Mouse (Mus musculus): ENCODE results near the gene Ttll5. TPM values are rescaled to one million over a fixed set of nuclear protein-coding genes. Genes with fewer than 3 reads are reported as not detected.

Ttll5 gene
- total and polyA plus RNA-seq, 2 experiments from 2014 or later = 10.4 to 23.9 TPM

DNA sequence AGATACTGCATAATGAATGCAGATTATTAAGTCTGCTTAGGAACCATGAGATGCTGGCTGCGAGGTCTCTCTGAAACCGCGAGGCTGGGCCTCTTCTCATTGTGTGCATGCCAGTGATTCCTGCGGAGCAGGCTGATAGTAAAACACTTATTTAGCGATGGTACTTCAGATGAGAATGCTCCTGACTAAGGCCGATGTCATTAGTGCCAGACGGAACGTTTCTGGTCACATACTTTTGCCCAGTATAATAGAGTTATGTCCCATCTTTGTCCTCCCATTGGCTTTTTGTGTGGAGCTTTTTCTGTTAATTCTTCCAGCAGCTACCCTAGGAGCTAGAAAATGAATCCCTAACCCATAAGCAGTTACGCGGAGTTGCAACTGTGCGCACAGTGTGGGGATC, 273.3 kb downstream of the Ttll5 start:
- Histone ChIP-seq H3K4me3 (ENCODE audit: low read length) (no peak overlapping the region), H3K9ac (replicated peaks; ENCODE audit: low read length) (no peak overlapping the region), H3K27ac (no peak overlapping the region), H3K4me2 (ENCODE audit: low read depth, low read length) (no peak overlapping the region), H3K4me1 (ENCODE audit: insufficient read depth, low read length) (no peaks in the 10 kb centered on the region), H3K36me3 (ENCODE audit: insufficient read depth, low read length) (no peaks in the 10 kb centered on the region), H3K9me3 (ENCODE audit: low read length) (no peaks in the 10 kb centered on the region), H3K27me3 (ENCODE audit: insufficient read depth, low read length) (no peaks in the 10 kb centered on the region)
- 55% methylated on average over 11 of the region's 11 CpGs for WGBS
- ATAC-seq = no peak
- no peak for TF ChIP-seq CTCF (IDR thresholded peaks at IDR 0.05; ENCODE audit: low read depth)
- DNase-seq (ENCODE audit: low spot score) = no peak

DNA sequence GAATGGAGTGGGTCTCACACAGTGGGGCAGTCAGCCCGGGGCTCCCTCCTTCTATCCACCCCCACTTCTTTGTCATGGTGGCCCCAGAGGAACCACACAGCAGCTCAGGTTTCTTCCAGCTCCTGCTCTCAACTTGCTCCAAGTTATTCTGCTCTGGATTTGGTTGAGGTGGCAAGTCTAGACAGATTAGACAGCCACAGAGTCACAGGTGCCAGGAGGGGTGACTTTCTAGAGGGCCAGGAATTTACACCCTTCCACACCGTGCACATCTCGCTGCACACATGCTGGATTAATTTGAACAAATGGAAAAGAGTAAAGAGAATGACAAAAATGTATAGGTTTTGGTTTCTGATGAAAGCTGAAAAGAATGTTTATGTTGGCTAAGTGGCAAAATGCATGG, 276.3 kb downstream of the Ttll5 start:
- Histone ChIP-seq H3K4me2 (ENCODE audit: low read depth, low read length) (no peak overlapping the region), H3K4me1 (ENCODE audit: insufficient read depth, low read length) (no peaks in the 10 kb centered on the region), H3K9ac (replicated peaks; ENCODE audit: low read length) (no peak overlapping the region), H3K36me3 (ENCODE audit: insufficient read depth, low read length) (no peaks in the 10 kb centered on the region), H3K9me3 (ENCODE audit: low read length) (no peaks in the 10 kb centered on the region), H3K27ac (no peak overlapping the region), H3K27me3 (ENCODE audit: insufficient read depth, low read length) (no peaks in the 10 kb centered on the region), H3K4me3 (ENCODE audit: low read length) (no peak overlapping the region)
- 83% methylated on average over 3 of the region's 3 CpGs for WGBS
- ATAC-seq (no peak), DNase-seq (ENCODE audit: low spot score) (no peak)
- TF ChIP-seq CTCF (IDR thresholded peaks at IDR 0.05; ENCODE audit: low read depth) = no peak

DNA sequence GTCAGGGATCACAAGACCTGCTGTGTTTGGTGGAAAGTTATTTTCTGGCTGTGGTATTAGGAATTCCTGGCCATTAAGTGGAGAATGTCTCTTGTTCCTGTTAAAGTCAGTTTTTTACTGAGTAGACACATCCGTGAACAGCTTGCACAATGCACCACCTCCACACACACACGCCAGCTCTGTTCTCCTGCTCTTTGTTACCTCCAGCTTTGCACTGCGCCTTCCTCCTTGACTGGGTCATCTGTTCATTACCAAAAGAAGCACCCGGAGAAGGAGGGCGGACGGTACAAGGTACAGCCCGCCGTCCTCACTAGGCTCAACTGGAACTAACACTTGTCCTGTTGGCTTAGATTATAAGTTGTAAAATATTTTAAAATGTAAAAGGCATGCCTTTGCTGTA, 278.2 kb downstream of the Ttll5 start:
- DNase-seq (ENCODE audit: low spot score) (no peak), ATAC-seq (no peak)
- Histone ChIP-seq H3K4me2 (ENCODE audit: low read depth, low read length) (no peak overlapping the region), H3K9me3 (ENCODE audit: low read length) (no peaks in the 10 kb centered on the region), H3K27me3 (ENCODE audit: insufficient read depth, low read length) (no peaks in the 10 kb centered on the region), H3K4me3 (ENCODE audit: low read length) (no peak overlapping the region), H3K27ac (no peak overlapping the region), H3K36me3 (ENCODE audit: insufficient read depth, low read length) (no peaks in the 10 kb centered on the region), H3K9ac (replicated peaks; ENCODE audit: low read length) (no peak overlapping the region), H3K4me1 (ENCODE audit: insufficient read depth, low read length) (no peaks in the 10 kb centered on the region)
- WGBS = 70% methylated on average over 8 of the region's 8 CpGs
- no peak for TF ChIP-seq CTCF (IDR thresholded peaks at IDR 0.05; ENCODE audit: low read depth)

DNA sequence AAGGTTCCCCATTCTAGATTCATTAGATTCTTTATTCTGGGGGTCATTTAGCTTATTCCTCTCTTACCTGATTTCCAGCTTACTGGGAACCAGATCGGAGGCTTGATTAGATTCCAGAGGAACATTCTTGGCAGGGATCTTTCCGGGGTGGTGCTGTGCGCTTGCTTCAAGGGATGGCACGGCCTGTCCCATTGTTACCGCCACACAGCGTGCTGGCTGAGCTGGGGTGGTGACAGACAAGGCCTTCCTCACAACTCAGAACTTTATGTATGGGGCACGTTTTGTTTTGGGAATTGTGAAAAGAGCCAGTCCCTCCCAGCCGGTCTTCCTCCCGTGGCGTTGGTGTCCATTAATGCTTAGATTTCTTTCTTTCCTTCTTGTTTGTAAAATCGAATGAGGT, 278.9 kb downstream of the Ttll5 start:
- no peak overlapping the region for H3K4me3 ChIP-seq (ENCODE audit: low read length)
- DNase-seq (ENCODE audit: low spot score) (peak; percentile 35), ATAC-seq (no peak)
- no peaks in the 10 kb centered on the region for H3K9me3 ChIP-seq (ENCODE audit: low read length)
- no peak overlapping the region for H3K4me2 ChIP-seq (ENCODE audit: low read depth, low read length)
- H3K4me1 ChIP-seq (ENCODE audit: insufficient read depth, low read length) = no peaks in the 10 kb centered on the region
- 0 out of 2 replicates have a peak overlapping the region, but pooled peaks have one; percentile 17 for H3K9ac ChIP-seq (replicated peaks; ENCODE audit: low read length)
- TF ChIP-seq CTCF (IDR thresholded peaks at IDR 0.05; ENCODE audit: low read depth) = no peak
- peak overlapping the region; percentile 1; the same call in 1 of the 2 replicates for H3K27ac ChIP-seq
- 27% methylated on average over 11 of the region's 11 CpGs for WGBS
- no peaks in the 10 kb centered on the region for H3K27me3 ChIP-seq (ENCODE audit: insufficient read depth, low read length)
- no peaks in the 10 kb centered on the region for H3K36me3 ChIP-seq (ENCODE audit: insufficient read depth, low read length)

DNA sequence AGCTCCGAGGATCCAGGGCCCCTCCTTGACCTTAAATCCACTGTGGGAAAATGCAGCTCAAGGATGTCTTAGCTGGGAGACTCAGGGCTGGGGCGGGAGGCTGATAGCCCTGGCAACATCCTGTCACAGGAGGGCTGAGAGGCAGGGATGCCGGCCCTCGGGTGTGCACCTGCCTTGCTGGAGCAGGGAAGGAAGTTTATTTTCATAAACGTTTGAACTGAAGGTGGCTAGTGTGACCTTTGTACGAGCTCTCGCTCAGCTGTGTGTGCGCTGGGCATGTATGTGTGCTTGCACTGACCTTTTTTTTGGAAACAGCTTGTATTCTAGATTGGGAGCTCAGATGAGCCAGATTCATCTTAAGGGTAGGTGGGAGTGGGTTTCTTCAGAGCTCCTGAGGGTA, 279.4 kb downstream of the Ttll5 start:
- Histone ChIP-seq H3K9ac (replicated peaks; ENCODE audit: low read length) (0 out of 2 replicates have a peak overlapping the region, but pooled peaks have one; percentile 17), H3K4me1 (ENCODE audit: insufficient read depth, low read length) (no peaks in the 10 kb centered on the region), H3K27ac (peak overlapping the region; percentile 1; the same call in 1 of the 2 replicates), H3K27me3 (ENCODE audit: insufficient read depth, low read length) (no peaks in the 10 kb centered on the region), H3K9me3 (ENCODE audit: low read length) (no peaks in the 10 kb centered on the region), H3K4me3 (ENCODE audit: low read length) (no peak overlapping the region), H3K4me2 (ENCODE audit: low read depth, low read length) (no peak overlapping the region), H3K36me3 (ENCODE audit: insufficient read depth, low read length) (no peaks in the 10 kb centered on the region)
- TF ChIP-seq CTCF (IDR thresholded peaks at IDR 0.05; ENCODE audit: low read depth) = no peak
- no peak for ATAC-seq
- no peak for DNase-seq (ENCODE audit: low spot score)
- WGBS = 43% methylated on average over 8 of the region's 8 CpGs

DNA sequence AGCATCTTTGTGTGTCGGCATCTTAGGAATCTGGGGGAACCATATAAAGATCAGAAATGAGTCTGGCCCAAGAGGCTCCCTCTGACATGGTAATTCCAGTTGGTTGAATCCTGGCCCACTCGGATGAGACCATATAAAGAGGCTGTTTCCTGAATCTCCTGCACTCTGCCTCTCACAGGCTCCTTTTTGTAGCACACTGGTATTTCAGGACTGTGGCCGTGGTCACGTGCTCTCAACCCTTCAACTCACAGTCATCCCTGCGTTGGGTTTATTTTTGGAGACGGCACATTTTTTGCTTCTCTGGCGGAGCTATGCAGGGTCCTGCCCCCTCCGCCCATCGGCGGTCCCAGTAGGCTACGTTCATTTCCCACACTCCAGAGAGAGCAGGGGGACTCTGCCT, 279.8 kb downstream of the Ttll5 start:
- H3K9ac ChIP-seq (replicated peaks; ENCODE audit: low read length) = no peak overlapping the region
- no peak overlapping the region for H3K4me3 ChIP-seq (ENCODE audit: low read length)
- no peaks in the 10 kb centered on the region for H3K36me3 ChIP-seq (ENCODE audit: insufficient read depth, low read length)
- no peaks in the 10 kb centered on the region for H3K9me3 ChIP-seq (ENCODE audit: low read length)
- 69% methylated on average over 11 of the region's 11 CpGs for WGBS
- ATAC-seq (no peak), DNase-seq (ENCODE audit: low spot score) (no peak)
- H3K27ac ChIP-seq = no peak overlapping the region
- H3K4me2 ChIP-seq (ENCODE audit: low read depth, low read length) = no peak overlapping the region
- no peaks in the 10 kb centered on the region for H3K27me3 ChIP-seq (ENCODE audit: insufficient read depth, low read length)
- no peaks in the 10 kb centered on the region for H3K4me1 ChIP-seq (ENCODE audit: insufficient read depth, low read length)
- TF ChIP-seq CTCF (IDR thresholded peaks at IDR 0.05; ENCODE audit: low read depth) = no peak

DNA sequence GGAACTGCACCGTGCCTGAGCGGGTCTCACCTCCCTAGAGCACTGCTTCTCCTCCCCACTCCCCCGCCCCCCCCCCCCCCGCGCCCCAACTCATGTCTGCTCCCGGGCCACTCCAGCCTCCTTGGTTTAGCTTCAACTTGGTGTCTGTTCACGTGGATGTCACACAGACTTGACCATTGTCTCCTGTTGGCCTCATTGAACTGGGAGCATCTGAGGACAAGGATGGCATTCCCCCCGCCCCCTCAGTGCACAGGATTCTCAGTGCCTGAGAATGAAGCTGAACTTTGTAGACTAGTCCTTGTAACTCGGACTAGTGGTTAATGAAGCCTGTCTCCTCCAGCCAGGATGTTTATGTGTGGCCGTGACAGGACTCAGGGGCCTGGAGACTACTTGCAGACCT, 281.1 kb downstream of the Ttll5 start:
- Histone ChIP-seq H3K4me3 (ENCODE audit: low read length) (no peak overlapping the region), H3K27ac (no peak overlapping the region), H3K4me2 (ENCODE audit: low read depth, low read length) (no peak overlapping the region), H3K36me3 (ENCODE audit: insufficient read depth, low read length) (no peaks in the 10 kb centered on the region), H3K9me3 (ENCODE audit: low read length) (no peaks in the 10 kb centered on the region), H3K9ac (replicated peaks; ENCODE audit: low read length) (no peak overlapping the region), H3K27me3 (ENCODE audit: insufficient read depth, low read length) (no peaks in the 10 kb centered on the region), H3K4me1 (ENCODE audit: insufficient read depth, low read length) (no peaks in the 10 kb centered on the region)
- no peak for TF ChIP-seq CTCF (IDR thresholded peaks at IDR 0.05; ENCODE audit: low read depth)
- ATAC-seq (no peak), DNase-seq (ENCODE audit: low spot score) (no peak)
- WGBS = 70% methylated on average over 7 of the region's 10 CpGs

All from hindbrain, postnatal 0 days (tissue).